Mouse (Mus musculus): ENCODE results near the gene Fer. TPM values are rescaled to one million over a fixed set of nuclear protein-coding genes. Genes with fewer than 3 reads are reported as not detected.

The Fer gene
- polyA plus RNA-seq, 1 experiment from 2014 or later = 37.9 TPM

- 83% methylated on average over 11 of the region's 11 CpGs for WGBS
- H3K9me3 ChIP-seq = no peaks in the 10 kb centered on the region
- no peaks in the 10 kb centered on the region for H3K27me3 ChIP-seq
- no peak overlapping the region for H3K9ac ChIP-seq
- no peaks in the 10 kb centered on the region for H3K36me3 ChIP-seq
- no peak overlapping the region for H3K4me2 ChIP-seq
- H3K4me1 ChIP-seq (replicated peaks) = no peaks in the 10 kb centered on the region
- no peak for ATAC-seq (ENCODE audit: low FRiP score)
- H3K4me3 ChIP-seq = no peak overlapping the region
- H3K27ac ChIP-seq = no peak overlapping the region
These were observed 190.8 kb downstream of the Fer start for GRCm38 (mm10) chr17:64053636-64054035.

- no peaks in the 10 kb centered on the region for H3K4me1 ChIP-seq (replicated peaks)
- no peak for ATAC-seq (ENCODE audit: low FRiP score)
- H3K36me3 ChIP-seq = no peaks in the 10 kb centered on the region
- H3K27ac ChIP-seq = no peak overlapping the region
- H3K4me3 ChIP-seq = no peak overlapping the region
- H3K9me3 ChIP-seq = no peaks in the 10 kb centered on the region
- no peaks in the 10 kb centered on the region for H3K27me3 ChIP-seq
- H3K9ac ChIP-seq = no peak overlapping the region
- no peak overlapping the region for H3K4me2 ChIP-seq
These were observed 197.7 kb downstream of the Fer start for GRCm38 (mm10) chr17:64060529-64060928.

- Histone ChIP-seq H3K27ac (no peak overlapping the region), H3K9ac (no peak overlapping the region), H3K36me3 (no peaks in the 10 kb centered on the region), H3K4me1 (replicated peaks) (no peaks in the 10 kb centered on the region), H3K4me2 (no peak overlapping the region), H3K4me3 (no peak overlapping the region), H3K27me3 (no peaks in the 10 kb centered on the region), H3K9me3 (no peaks in the 10 kb centered on the region)
- no peak for ATAC-seq (ENCODE audit: low FRiP score)
- 91% methylated on average over 3 of the region's 3 CpGs for WGBS
These were observed 202.4 kb downstream of the Fer start for GRCm38 (mm10) chr17:64065243-64065642.

- Histone ChIP-seq H3K9ac (no peak overlapping the region), H3K4me3 (no peak overlapping the region), H3K27ac (no peak overlapping the region), H3K36me3 (peaks cover 7% of the 10 kb centered on the region; the same call in 1 of the 2 replicates), H3K27me3 (no peaks in the 10 kb centered on the region), H3K4me1 (replicated peaks) (no peaks in the 10 kb centered on the region), H3K4me2 (no peak overlapping the region), H3K9me3 (no peaks in the 10 kb centered on the region)
- no peak for ATAC-seq (ENCODE audit: low FRiP score)
- 92% methylated on average over 7 of the region's 7 CpGs for WGBS
These were observed 214.5 kb downstream of the Fer start for GRCm38 (mm10) chr17:64077392-64077791.

- Histone ChIP-seq H3K9me3 (no peaks in the 10 kb centered on the region), H3K27ac (no peak overlapping the region), H3K4me1 (replicated peaks) (no peaks in the 10 kb centered on the region; the same call in 1 of the 2 replicates), H3K36me3 (no peaks in the 10 kb centered on the region), H3K9ac (no peak overlapping the region), H3K4me3 (no peak overlapping the region), H3K27me3 (no peaks in the 10 kb centered on the region), H3K4me2 (no peak overlapping the region)
- WGBS = 92% methylated on average over 5 of the region's 5 CpGs
- ATAC-seq (ENCODE audit: low FRiP score) = no peak
These were observed 221.9 kb downstream of the Fer start for GRCm38 (mm10) chr17:64084751-64085150.

GRCm38 (mm10) chr17:64085493-64085892 lies 222.6 kb downstream of the Fer start:
- no peaks in the 10 kb centered on the region for H3K27me3 ChIP-seq
- WGBS = 94% methylated on average over 2 of the region's 2 CpGs
- H3K9me3 ChIP-seq = no peaks in the 10 kb centered on the region
- no peaks in the 10 kb centered on the region; the same call in 1 of the 2 replicates for H3K4me1 ChIP-seq (replicated peaks)
- no peak for ATAC-seq (ENCODE audit: low FRiP score)
- H3K9ac ChIP-seq = no peak overlapping the region
- no peak overlapping the region for H3K4me3 ChIP-seq
- H3K27ac ChIP-seq = no peak overlapping the region
- no peaks in the 10 kb centered on the region for H3K36me3 ChIP-seq
- no peak overlapping the region for H3K4me2 ChIP-seq

GRCm38 (mm10) chr17:64086875-64087608 lies 224.2 kb downstream of the Fer start:
- Histone ChIP-seq H3K9ac (no peak overlapping the region), H3K9me3 (no peaks in the 10 kb centered on the region), H3K36me3 (no peaks in the 10 kb centered on the region), H3K4me1 (replicated peaks) (peaks cover 4% of the 10 kb centered on the region; the same call in 1 of the 2 replicates), H3K27me3 (no peaks in the 10 kb centered on the region), H3K27ac (peak overlapping the region; percentile 15; the same call in 1 of the 2 replicates), H3K4me3 (no peak overlapping the region), H3K4me2 (no peak overlapping the region)
- WGBS = 84% methylated on average over 11 of the region's 11 CpGs
- ATAC-seq (ENCODE audit: low FRiP score) = no peak

GRCm38 (mm10) chr17:64087871-64088270 lies 225.0 kb downstream of the Fer start:
- Histone ChIP-seq H3K4me2 (no peak overlapping the region), H3K4me3 (no peak overlapping the region), H3K9me3 (no peaks in the 10 kb centered on the region), H3K4me1 (replicated peaks) (peaks cover 4% of the 10 kb centered on the region; the same call in 1 of the 2 replicates), H3K36me3 (no peaks in the 10 kb centered on the region), H3K9ac (no peak overlapping the region), H3K27me3 (no peaks in the 10 kb centered on the region), H3K27ac (no peak overlapping the region)
- 97% methylated on average over 3 of the region's 3 CpGs for WGBS
- ATAC-seq (ENCODE audit: low FRiP score) = no peak

- Histone ChIP-seq H3K27ac (no peak overlapping the region), H3K27me3 (no peaks in the 10 kb centered on the region), H3K9me3 (no peaks in the 10 kb centered on the region), H3K4me3 (no peak overlapping the region), H3K36me3 (no peaks in the 10 kb centered on the region), H3K4me2 (no peak overlapping the region), H3K4me1 (replicated peaks) (peaks cover 14% of the 10 kb centered on the region), H3K9ac (no peak overlapping the region)
- 88% methylated on average over 2 of the region's 2 CpGs for WGBS
- no peak for ATAC-seq (ENCODE audit: low FRiP score)
These were observed 230.9 kb downstream of the Fer start for GRCm38 (mm10) chr17:64093716-64094115.

- H3K27ac ChIP-seq = peak overlapping the region; percentile 61; the same call in 1 of the 2 replicates
- no peak for ATAC-seq (ENCODE audit: low FRiP score)
- H3K4me3 ChIP-seq = no peak overlapping the region
These were observed 233.9 kb downstream of the Fer start for GRCm38 (mm10) chr17:64096811-64097210.

GRCm38 (mm10) chr17:64097788-64098359 lies 235.0 kb downstream of the Fer start:
- Histone ChIP-seq H3K4me3 (no peak overlapping the region), H3K27me3 (no peaks in the 10 kb centered on the region), H3K9ac (no peak overlapping the region), H3K27ac (peak overlapping the region; percentile 61), H3K4me2 (no peak overlapping the region), H3K9me3 (no peaks in the 10 kb centered on the region), H3K36me3 (no peaks in the 10 kb centered on the region), H3K4me1 (replicated peaks) (peaks cover 22% of the 10 kb centered on the region)
- 59% methylated on average over 5 of the region's 5 CpGs for WGBS
- ATAC-seq (ENCODE audit: low FRiP score) = peak; percentile 61

More at GRCm38 (mm10) chr17:64096811-64097210, 233.9 kb downstream of the Fer start:
- Histone ChIP-seq H3K9me3 (no peaks in the 10 kb centered on the region), H3K36me3 (no peaks in the 10 kb centered on the region), H3K4me1 (replicated peaks) (peaks cover 22% of the 10 kb centered on the region), H3K9ac (no peak overlapping the region), H3K4me2 (no peak overlapping the region), H3K27me3 (no peaks in the 10 kb centered on the region)
- WGBS = 86% methylated on average over 3 of the region's 3 CpGs

GRCm38 (mm10) chr17:64099395-64100171 lies 236.7 kb downstream of the Fer start:
- no peak; the same call in 1 of the 2 replicates for ATAC-seq (ENCODE audit: low FRiP score)
- H3K9me3 ChIP-seq = no peaks in the 10 kb centered on the region
- H3K4me2 ChIP-seq = no peak overlapping the region
- no peaks in the 10 kb centered on the region for H3K27me3 ChIP-seq
- peaks cover 22% of the 10 kb centered on the region for H3K4me1 ChIP-seq (replicated peaks)
- H3K27ac ChIP-seq = no peak overlapping the region
- 86% methylated on average over 6 of the region's 6 CpGs for WGBS
- no peak overlapping the region for H3K9ac ChIP-seq
- no peaks in the 10 kb centered on the region for H3K36me3 ChIP-seq
- no peak overlapping the region for H3K4me3 ChIP-seq

Measured in hindbrain, embryonic 13.5 days (tissue).